8 mouse cellular contexts compared by ENCODE assay signal in genomic region chr4:69538172-69538908, GRCm38 (mm10).
DNase-seq lines count a peak whose midpoint lies in the region.

No protein-coding gene starts in this region.

- DNase-seq in heart, adult 18-20 months = peak; percentile 4 to 34
- DNase-seq in heart, postnatal 25 days (ENCODE audit: low spot score) = no peak
- DNase-seq in frontal cortex, adult 2 months (ENCODE audit: extremely low spot score in 1 of 2, low spot score in 1 of 2) = peak; percentile 55 to 63
- peak; percentile 46 to 77 for DNase-seq in layer of hippocampus, postnatal 14 days (ENCODE audit: low spot score in 2 of 2)
- DNase-seq in lung, postnatal 36 days = peak; percentile 39
- DNase-seq in adrenal gland, adult (ENCODE audit: inconsistent age in 2 of 2, low spot score in 1 of 2) = no peak
- DNase-seq in ovary, postnatal 36 days (ENCODE audit: low spot score) = no peak
- no peak for DNase-seq in T-cell, adult 2 months (ENCODE audit: low spot score)

- intact Hi-C loops in heart, postnatal 25 days (cut with DNase I) = no loop called here

Comparison
In these comparisons a context has a peak if more than half of its experiments do, and no peak if none do; other contexts are left out.
1. DNase-seq: peak in heart, adult 18-20 months (2 of 2), frontal cortex, adult 2 months (2 of 2), layer of hippocampus, postnatal 14 days (2 of 2) and lung, postnatal 36 days (single experiment); none in heart, postnatal 25 days (single experiment), adrenal gland, adult (0 of 2), ovary, postnatal 36 days (single experiment) and T-cell, adult 2 months (single experiment).